Mouse (Mus musculus) ES-Bruce4 (cell line): Measurements from ENCODE around the gene Med26.

ENCODE experiments used
- CTCF ChIP-seq: IDR thresholded peaks from one replicate; pipeline ENCODE4 v1.8.1; 2011; ENCODE audit warnings: low read depth, low read length
- EP300 ChIP-seq: IDR thresholded peaks from 2 replicates; pipeline ENCODE4 v1.6.1; 2011; ENCODE audit warnings: low read depth, low read length; ENCODE audit not compliant: insufficient read depth
- POLR2A ChIP-seq: IDR thresholded peaks from one replicate; pipeline ENCODE4 v1.8.1; 2011; ENCODE audit warnings: low read length; ENCODE audit not compliant: insufficient read depth

DNA sequence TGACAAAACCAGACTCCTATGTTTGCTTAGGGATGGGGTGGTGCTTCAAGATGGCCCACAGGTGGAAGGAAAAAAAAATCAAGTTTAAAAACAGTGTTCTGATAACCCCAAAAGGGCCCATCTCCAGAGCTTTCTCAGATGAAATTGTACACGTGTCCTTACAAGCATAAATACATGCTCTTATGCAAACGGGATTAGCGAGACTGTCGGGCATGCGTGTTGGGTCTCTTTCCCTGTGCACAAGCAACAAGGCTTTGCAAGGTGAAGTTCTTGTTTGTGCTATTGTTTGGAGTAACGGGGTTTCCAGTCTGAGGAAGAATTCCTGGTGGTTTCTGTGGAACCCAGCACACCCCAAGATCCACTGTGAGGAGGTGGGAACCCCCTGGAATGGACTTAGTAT lies 25.4 kb upstream of the Med26 start:
- no peak for TF ChIP-seq POLR2A
- TF ChIP-seq CTCF, result no peak
- TF ChIP-seq EP300, result no peak
